Mouse (Mus musculus) retina, postnatal 7 days (tissue): ENCODE data around the gene Gm29564.
"Not testable (repeated sequence)": the region's sequence is repeated elsewhere in the genome, so short reads cannot be mapped to it uniquely, and the experiment has no call there.

Experiments used
- DNase-seq: peaks from one replicate; pipeline ENCODE4 v3.0.0-alpha.2; 2012; ENCODE audit warnings: low read depth, low spot score

Gm29564 gene

GRCm38 (mm10) chrY:78212693-78213092 is at the start of gene Gm29564:
TSS of gene Gm29564 (plus strand) at chrY:78212993.
- DNase-seq, result not testable (repeated sequence)
